Mouse (Mus musculus): ENCODE measurements at regions not wholly inside any gene's neighbourhood (a gene's known extent, or its start where the extent isn't known, plus 50 kb on each side); places are given as distances from the start of the nearest gene placed in this dataset.

DNA sequence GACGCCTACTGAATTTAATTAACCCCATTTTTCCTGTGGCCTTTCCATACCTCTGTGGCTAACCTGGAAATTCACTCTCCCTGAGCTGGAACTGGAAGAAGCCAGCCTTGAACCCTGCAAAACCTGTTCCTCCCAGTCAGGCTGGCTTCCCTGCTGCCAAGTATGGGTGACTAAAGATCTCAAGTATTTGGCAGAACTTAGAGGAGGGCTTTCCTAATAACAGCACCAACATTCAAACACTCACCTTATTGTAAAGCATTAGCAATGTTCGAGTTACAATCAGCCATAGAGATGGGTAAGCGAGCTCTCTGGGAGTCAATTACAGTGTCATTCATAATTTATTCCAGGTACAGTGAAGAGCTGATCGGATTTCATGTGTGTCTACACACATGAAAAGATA is 112.4 kb upstream of the D7Ertd443e start:
- ATAC-seq (no peak), DNase-seq (ENCODE audit: low read depth, low spot score) (no peak)
- in situ Hi-C loops (cut with MboI; ENCODE audit: low pct_unique_long_range_greater_than_20kb): no loop called here
- no peaks in the 10 kb centered on the region for H3K27me3 ChIP-seq
- CTCF ChIA-PET: interaction anchor here (1.3 to 1.4 kb wide), 2 partner anchors 13 to 107 kb away, joined by 3 read pairs; no protein-coding TSS in a partner anchor
- TF ChIP-seq CTCF (IDR thresholded peaks at IDR 0.05): no peak
- POLR2A ChIA-PET: no interaction called here

- TF ChIP-seq CTCF (IDR thresholded peaks at IDR 0.05): no peak
- DNase-seq (ENCODE audit: low read depth, low spot score) (no peak), ATAC-seq (no peak)
- H3K27me3 ChIP-seq: no peaks in the 10 kb centered on the region
- in situ Hi-C loops (cut with MboI; ENCODE audit: low pct_unique_long_range_greater_than_20kb): no loop called here
- ChIA-PET CTCF (interaction anchor here (1.3 to 1.4 kb wide), 2 partner anchors 14 to 108 kb away, joined by 3 read pairs; no protein-coding TSS in a partner anchor), POLR2A (no interaction called here)
These were observed 113.3 kb upstream of the D7Ertd443e start for GRCm38 (mm10) chr7:134498716-134499115.

GRCm38 (mm10) chr7:134499429-134499828 is 114.0 kb upstream of the D7Ertd443e start:
- in situ Hi-C loops (cut with MboI; ENCODE audit: low pct_unique_long_range_greater_than_20kb): no loop called here
- POLR2A ChIA-PET: no interaction called here
- ATAC-seq (no peak), DNase-seq (ENCODE audit: low read depth, low spot score) (no peak)
- H3K27me3 ChIP-seq: no peaks in the 10 kb centered on the region
- CTCF ChIA-PET: no interaction called here
- TF ChIP-seq CTCF (IDR thresholded peaks at IDR 0.05): no peak

DNA sequence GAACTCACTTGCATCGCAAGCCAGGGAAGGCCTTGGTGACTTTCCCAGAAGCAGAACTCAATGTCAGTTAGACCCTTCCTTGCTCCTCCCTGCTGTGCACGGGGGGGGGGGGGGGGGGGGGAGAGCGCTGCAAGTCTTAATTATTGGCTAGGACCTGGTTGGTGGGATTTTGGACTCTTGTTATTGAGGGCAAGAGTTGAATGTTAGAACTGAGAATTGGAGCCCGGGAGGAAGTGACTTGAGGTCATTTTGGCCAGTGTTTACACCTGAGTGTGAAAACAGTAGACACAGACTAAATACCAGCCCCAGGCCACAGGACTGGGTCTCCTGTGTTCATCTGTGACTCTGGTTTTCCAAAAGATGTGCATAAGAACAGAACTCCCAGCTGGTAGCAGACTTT is 114.7 kb upstream of the D7Ertd443e start:
- in situ Hi-C loops (cut with MboI; ENCODE audit: low pct_unique_long_range_greater_than_20kb): no loop called here
- ATAC-seq: no peak
- CTCF ChIA-PET: no interaction called here

GRCm38 (mm10) chr7:134501079-134501478 is 115.6 kb upstream of the D7Ertd443e start:
- ATAC-seq (no peak), DNase-seq (ENCODE audit: low read depth, low spot score) (no peak)
- ChIA-PET POLR2A (no interaction called here), CTCF (no interaction called here)
- no peak for TF ChIP-seq CTCF (IDR thresholded peaks at IDR 0.05)
- in situ Hi-C loops (cut with MboI; ENCODE audit: low pct_unique_long_range_greater_than_20kb): no loop called here
- no peaks in the 10 kb centered on the region for H3K27me3 ChIP-seq

More for the DNA sequence above, 114.7 kb upstream of the D7Ertd443e start:
- no peaks in the 10 kb centered on the region for H3K27me3 ChIP-seq
- DNase-seq (ENCODE audit: low read depth, low spot score): no peak
- no peak for TF ChIP-seq CTCF (IDR thresholded peaks at IDR 0.05)
- POLR2A ChIA-PET: no interaction called here

- ATAC-seq (no peak), DNase-seq (ENCODE audit: low read depth, low spot score) (no peak)
- ChIA-PET POLR2A (interaction anchor here (0.5 to 0.6 kb wide), 2 partner anchors 176 to 714 kb away, joined by 3 read pairs; no protein-coding TSS in a partner anchor), CTCF (no interaction called here)
- H3K27me3 ChIP-seq: no peaks in the 10 kb centered on the region
- in situ Hi-C loops (cut with MboI; ENCODE audit: low pct_unique_long_range_greater_than_20kb): no loop called here
- TF ChIP-seq CTCF (IDR thresholded peaks at IDR 0.05): no peak
These were observed 125.0 kb upstream of the D7Ertd443e start for GRCm38 (mm10) chr7:134510333-134510928.

DNA sequence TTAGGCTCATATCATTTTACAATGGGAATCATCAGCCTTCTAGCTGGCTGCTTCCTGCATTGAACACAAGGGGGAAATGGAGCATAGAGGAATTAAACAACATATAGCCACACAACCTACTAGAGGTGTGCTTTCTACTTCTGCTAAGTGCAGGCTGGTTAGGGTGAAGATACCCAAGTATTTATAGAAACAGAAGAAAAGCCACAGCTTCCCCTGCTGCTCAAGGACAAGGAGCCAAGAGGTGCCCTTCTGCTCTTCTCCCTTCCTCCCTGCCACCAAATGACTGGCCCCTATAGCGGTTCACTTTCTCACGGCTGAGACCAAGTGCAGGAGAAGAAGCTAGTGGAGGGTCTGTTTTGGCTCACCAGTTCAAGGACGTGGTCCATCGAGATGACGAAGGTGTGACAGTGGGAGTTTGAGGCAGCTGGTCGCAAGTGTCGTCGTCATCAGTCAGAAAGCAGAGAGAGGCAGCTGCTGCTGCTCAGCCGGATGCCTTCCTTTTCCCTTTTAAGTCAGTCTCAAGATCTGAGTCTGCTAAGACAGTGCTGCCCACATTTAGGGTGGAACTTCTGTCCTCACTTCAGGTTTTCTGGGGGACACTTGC is 134.0 kb upstream of the D7Ertd443e start:
- DNase-seq (ENCODE audit: low read depth, low spot score) (no peak), ATAC-seq (no peak)
- ChIA-PET POLR2A (no interaction called here), CTCF (interaction anchor here (1.2 kb wide), 1 partner anchor 49 kb away, joined by 3 read pairs; no protein-coding TSS in a partner anchor)
- H3K27me3 ChIP-seq: no peaks in the 10 kb centered on the region
- TF ChIP-seq CTCF (IDR thresholded peaks at IDR 0.05): no peak
- in situ Hi-C loops (cut with MboI; ENCODE audit: low pct_unique_long_range_greater_than_20kb): no loop called here

DNA sequence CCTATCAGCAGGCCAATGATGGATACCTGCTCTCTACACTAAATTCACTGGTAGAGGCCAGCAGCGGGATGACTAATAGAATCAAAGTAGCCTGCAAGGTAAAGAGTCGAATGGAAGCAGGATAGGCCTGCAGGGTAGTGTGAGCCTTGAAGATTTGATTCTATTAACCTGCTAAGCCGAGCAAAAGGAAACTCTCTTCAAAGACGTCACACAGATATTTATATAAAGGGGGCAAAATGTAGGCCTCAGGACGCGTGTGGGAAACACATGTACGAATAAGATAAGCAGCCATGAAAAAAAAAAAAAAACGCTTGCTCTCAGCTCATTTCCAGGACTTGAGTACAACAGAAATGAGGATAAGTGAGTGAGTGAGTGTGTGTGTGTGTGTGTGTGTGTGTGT is 138.4 kb upstream of the D7Ertd443e start:
- no peak for TF ChIP-seq CTCF (IDR thresholded peaks at IDR 0.05)
- no peak for DNase-seq (ENCODE audit: low read depth, low spot score)
- no peak for ATAC-seq
- H3K27me3 ChIP-seq: no peaks in the 10 kb centered on the region
- in situ Hi-C loops (cut with MboI; ENCODE audit: low pct_unique_long_range_greater_than_20kb): no loop called here
- POLR2A ChIA-PET: no interaction called here
- CTCF ChIA-PET: no interaction called here

DNA sequence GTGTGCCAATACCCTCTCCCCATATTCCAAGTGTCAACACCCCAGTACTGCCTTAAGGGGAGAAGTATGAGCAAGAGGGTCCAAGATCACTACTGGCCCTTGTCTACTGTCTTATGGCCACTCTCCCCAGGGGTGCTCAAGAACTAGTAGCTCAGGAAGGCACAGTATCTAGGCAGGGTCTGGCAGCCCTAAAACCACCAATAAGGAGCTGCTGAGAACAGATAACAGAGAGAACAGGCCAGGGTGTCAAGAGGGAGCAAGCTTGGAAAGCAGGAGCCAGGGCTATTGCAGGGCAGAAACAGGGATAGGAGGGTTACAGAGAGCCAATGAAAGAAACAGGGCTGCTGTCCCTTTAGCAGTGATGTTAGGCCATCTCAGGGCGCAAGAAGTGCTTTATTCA is 139.6 kb upstream of the D7Ertd443e start:
- CTCF ChIA-PET: no interaction called here
- ATAC-seq: no peak
- H3K27me3 ChIP-seq: no peaks in the 10 kb centered on the region

GRCm38 (mm10) chr7:134525461-134525860 is 140.0 kb upstream of the D7Ertd443e start:
- no peaks in the 10 kb centered on the region for H3K27me3 ChIP-seq
- CTCF ChIA-PET: no interaction called here
- no peak for DNase-seq (ENCODE audit: low read depth, low spot score)
- no peak for ATAC-seq
- POLR2A ChIA-PET: no interaction called here
- in situ Hi-C loops (cut with MboI; ENCODE audit: low pct_unique_long_range_greater_than_20kb): no loop called here
- TF ChIP-seq CTCF (IDR thresholded peaks at IDR 0.05): no peak

More for the DNA sequence above, 139.6 kb upstream of the D7Ertd443e start:
- in situ Hi-C loops (cut with MboI; ENCODE audit: low pct_unique_long_range_greater_than_20kb): no loop called here
- DNase-seq (ENCODE audit: low read depth, low spot score): no peak
- POLR2A ChIA-PET: no interaction called here
- TF ChIP-seq CTCF (IDR thresholded peaks at IDR 0.05): no peak

DNA sequence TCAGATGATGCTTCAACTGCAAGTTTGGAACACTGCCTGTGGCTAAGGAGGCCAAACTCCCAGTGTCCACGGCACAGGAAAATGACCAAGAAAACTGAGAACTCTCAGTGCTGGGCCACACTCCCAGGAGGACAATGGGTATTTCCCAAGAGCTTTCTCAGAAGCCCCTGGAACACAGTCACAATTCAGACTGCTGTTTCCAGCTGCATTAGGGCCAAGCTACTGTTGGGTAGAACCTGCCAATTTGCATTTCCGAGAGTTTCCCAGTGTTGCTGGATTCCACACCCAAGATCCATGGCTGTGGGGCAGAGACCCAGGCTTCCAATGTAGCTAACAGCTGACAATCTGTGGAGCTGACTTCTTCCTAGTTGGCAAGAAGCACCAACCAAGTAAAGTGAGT is 141.9 kb upstream of the D7Ertd443e start:
- no peak for TF ChIP-seq CTCF (IDR thresholded peaks at IDR 0.05)
- no peaks in the 10 kb centered on the region for H3K27me3 ChIP-seq
- in situ Hi-C loops (cut with MboI; ENCODE audit: low pct_unique_long_range_greater_than_20kb): no loop called here
- ChIA-PET CTCF (interaction anchor here (0.9 kb wide), 1 partner anchor 21 kb away, joined by 3 read pairs; no protein-coding TSS in a partner anchor), POLR2A (no interaction called here)
- DNase-seq (ENCODE audit: low read depth, low spot score) (no peak), ATAC-seq (no peak)
